Mouse (Mus musculus) small intestine, adult 2 months (tissue): ENCODE measurements around the gene Vps52. TPM values are rescaled to one million over a fixed set of nuclear protein-coding genes. Genes with fewer than 3 reads are reported as not detected.

Experiments
- H3K27ac ChIP-seq: fragments of 200-500 bp; 2 replicates; pipeline ENCODE4 v1.5.1; 2012; ENCODE audit warnings: low read depth, low read length, control low read depth, inconsistent platforms; ENCODE audit not compliant: insufficient read depth
- H3K27me3 ChIP-seq: fragments of 200-500 bp; 2 replicates; pipeline ENCODE4 v1.6.1; 2012; ENCODE audit warnings: mild to moderate bottlenecking, moderate library complexity, low read length, inconsistent platforms; ENCODE audit not compliant: control insufficient read depth, insufficient read depth
- H3K36me3 ChIP-seq: fragments of 200-500 bp; 2 replicates; pipeline ENCODE4 v1.6.1; 2012; ENCODE audit warnings: mild to moderate bottlenecking, low read length, control low read depth, inconsistent platforms; ENCODE audit not compliant: control insufficient read depth, insufficient read depth
- H3K4me1 ChIP-seq: fragments of 200-500 bp; 2 replicates; pipeline ENCODE4 v1.6.1; 2012; ENCODE audit warnings: low read length, inconsistent platforms, mixed read lengths; ENCODE audit not compliant: control insufficient read depth, insufficient read depth, insufficient read length
- H3K4me3 ChIP-seq: fragments of 200-500 bp; 2 replicates; pipeline ENCODE4 v1.5.1; 2012; ENCODE audit warnings: low read depth, mild to moderate bottlenecking, control low read depth, inconsistent platforms, low read length, moderate library complexity
- CTCF ChIP-seq: fragments of 200-500 bp; IDR thresholded peaks from 2 replicates; pipeline ENCODE4 v1.5.1; 2012; ENCODE audit warnings: low read depth, mild to moderate bottlenecking, control low read depth, inconsistent platforms, low read length, moderate library complexity, mixed read lengths; ENCODE audit not compliant: insufficient replicate concordance, insufficient read length; ENCODE audit errors: extremely low read depth
- POLR2A ChIP-seq: fragments of 200-500 bp; IDR thresholded peaks from 2 replicates; pipeline ENCODE4 v1.6.1; 2012; ENCODE audit warnings: low read depth, mild to moderate bottlenecking, control low read depth, inconsistent platforms, low read length, moderate library complexity
- WGBS: fragments of 180-500 bp; shearing (Covaris S2); methylation state at CpG from one replicate; pipeline ENCODE4 v1.1.7; 2018; 5-methylcytosine and 5-hydroxymethylcytosine counted together
- polyA plus RNA-seq: library from polyadenylated mRNA; depleted of rRNA; stranded (reverse); fragments of >200 nt; gene quantifications from 2 replicates; pipeline ENCODE4 v1.2.3, GENCODE M21; 2012

Gene Vps52
- polyA plus RNA-seq, 1 experiment: 52.3 TPM

GRCm38 (mm10) chr17:33953310-33953709 is 2.3 kb upstream of the Vps52 start:
- WGBS: 34% methylated on average over 3 of the region's 3 CpGs
- no peaks in the 10 kb centered on the region for H3K27me3 ChIP-seq
- H3K36me3 ChIP-seq: peaks cover 19% of the 10 kb centered on the region
- H3K27ac ChIP-seq: no peak overlapping the region
- H3K4me3 ChIP-seq: no peak overlapping the region
- no peak for TF ChIP-seq POLR2A
- TF ChIP-seq CTCF: no peak
- H3K4me1 ChIP-seq: peaks cover 35% of the 10 kb centered on the region

- H3K4me3 ChIP-seq: peak overlapping the region; percentile 82
Measured at GRCm38 (mm10) chr17:33953961-33954565, 1.5 kb upstream of the Vps52 start.

GRCm38 (mm10) chr17:33954646-33955554 is 712 bp upstream of the Vps52 start:
- TF ChIP-seq CTCF (no peak), POLR2A (no peak)
- WGBS: under 1% methylated on average over 33 of the region's 33 CpGs
- peak overlapping the region; percentile 53 for H3K27ac ChIP-seq
- H3K36me3 ChIP-seq: peaks cover 31% of the 10 kb centered on the region
- H3K4me1 ChIP-seq: peaks cover 24% of the 10 kb centered on the region
- no peaks in the 10 kb centered on the region for H3K27me3 ChIP-seq
- H3K4me3 ChIP-seq: peak overlapping the region; percentile 82

More at GRCm38 (mm10) chr17:33953961-33954565, 1.5 kb upstream of the Vps52 start:
- H3K36me3 ChIP-seq: peaks cover 24% of the 10 kb centered on the region
- H3K27ac ChIP-seq: no peak overlapping the region
- TF ChIP-seq CTCF (no peak), POLR2A (no peak)
- H3K27me3 ChIP-seq: no peaks in the 10 kb centered on the region
- WGBS: 17% methylated on average over 5 of the region's 5 CpGs
- H3K4me1 ChIP-seq: peaks cover 28% of the 10 kb centered on the region

- TF ChIP-seq POLR2A (no peak), CTCF (no peak)
- H3K4me1 ChIP-seq: peaks cover 15% of the 10 kb centered on the region
- peaks cover 39% of the 10 kb centered on the region for H3K36me3 ChIP-seq
- peak overlapping the region; percentile 83 for H3K4me3 ChIP-seq
- WGBS: 4% methylated on average over 10 of the region's 10 CpGs
- H3K27me3 ChIP-seq: no peaks in the 10 kb centered on the region
- H3K27ac ChIP-seq: peak overlapping the region; percentile 79; the same call in 1 of the 2 replicates
Measured at GRCm38 (mm10) chr17:33956336-33956735, 724 bp downstream of the Vps52 start.

- WGBS: 80% methylated on average over 6 of the region's 6 CpGs
- H3K27me3 ChIP-seq: no peaks in the 10 kb centered on the region
- peaks cover 43% of the 10 kb centered on the region for H3K36me3 ChIP-seq
- TF ChIP-seq POLR2A (no peak), CTCF (no peak)
- no peak overlapping the region for H3K4me3 ChIP-seq
- no peak overlapping the region for H3K27ac ChIP-seq
- H3K4me1 ChIP-seq: peaks cover 11% of the 10 kb centered on the region; the same call in 1 of the 2 replicates
Measured at GRCm38 (mm10) chr17:33957493-33957892, 1.9 kb downstream of the Vps52 start.

- peaks cover 45% of the 10 kb centered on the region for H3K36me3 ChIP-seq
- H3K27me3 ChIP-seq: no peaks in the 10 kb centered on the region
- H3K4me1 ChIP-seq: peaks cover 5% of the 10 kb centered on the region; the same call in 1 of the 2 replicates
- TF ChIP-seq CTCF (no peak), POLR2A (no peak)
- no peak overlapping the region for H3K27ac ChIP-seq
- 96% methylated on average over 11 of the region's 11 CpGs for WGBS
- H3K4me3 ChIP-seq: no peak overlapping the region
Measured at GRCm38 (mm10) chr17:33958451-33958850, 2.8 kb downstream of the Vps52 start.

GRCm38 (mm10) chr17:33959135-33959534 is 3.5 kb downstream of the Vps52 start:
- 96% methylated on average over 13 of the region's 13 CpGs for WGBS
- peaks cover 4% of the 10 kb centered on the region; the same call in 1 of the 2 replicates for H3K4me1 ChIP-seq
- no peak for TF ChIP-seq POLR2A
- TF ChIP-seq CTCF: no peak
- H3K36me3 ChIP-seq: peaks cover 42% of the 10 kb centered on the region
- no peak overlapping the region for H3K27ac ChIP-seq
- H3K4me3 ChIP-seq: no peak overlapping the region
- H3K27me3 ChIP-seq: no peaks in the 10 kb centered on the region
